Mouse (Mus musculus): Measurements from ENCODE around the gene Slamf6. TPM values are rescaled to one million over a fixed set of nuclear protein-coding genes. Genes with fewer than 3 reads are reported as not detected.

Slamf6 gene
- total RNA-seq, 2 experiments from 2014 or later = 0.27 to 0.31 TPM

DNA sequence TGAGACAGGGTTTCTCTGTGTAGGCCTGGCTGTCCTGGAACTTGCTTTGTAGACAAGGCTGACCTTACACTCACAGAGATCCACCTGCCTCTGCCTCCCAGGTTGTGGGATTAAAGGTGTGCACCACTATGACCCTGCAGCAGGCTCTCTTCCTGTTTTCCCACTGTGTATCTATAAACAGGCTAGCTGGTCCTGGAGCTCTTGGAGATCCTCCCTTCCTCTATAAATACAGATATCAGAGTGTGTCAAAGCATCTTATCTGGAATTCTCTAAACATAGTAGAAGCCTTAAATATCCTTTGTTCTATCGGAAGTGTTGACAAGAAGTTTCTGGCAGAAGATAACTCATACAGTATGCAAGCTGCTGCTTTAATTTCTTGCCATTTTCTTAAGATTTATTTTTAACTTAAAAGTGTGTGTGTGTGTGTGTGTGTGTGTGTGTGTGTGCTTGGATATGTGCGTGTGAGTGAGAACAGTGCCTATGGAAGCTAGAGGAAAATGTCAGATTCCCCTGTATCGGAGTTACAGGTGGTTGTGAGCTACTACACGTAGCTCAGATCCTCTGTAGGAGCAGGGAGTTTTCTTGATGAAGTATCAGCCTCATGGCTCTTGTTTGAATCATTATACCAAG, 75.7 kb downstream of the Slamf6 start:
- intact Hi-C loops (cut with DNase I) = no loop called here
- DNase-seq = no peak

DNA sequence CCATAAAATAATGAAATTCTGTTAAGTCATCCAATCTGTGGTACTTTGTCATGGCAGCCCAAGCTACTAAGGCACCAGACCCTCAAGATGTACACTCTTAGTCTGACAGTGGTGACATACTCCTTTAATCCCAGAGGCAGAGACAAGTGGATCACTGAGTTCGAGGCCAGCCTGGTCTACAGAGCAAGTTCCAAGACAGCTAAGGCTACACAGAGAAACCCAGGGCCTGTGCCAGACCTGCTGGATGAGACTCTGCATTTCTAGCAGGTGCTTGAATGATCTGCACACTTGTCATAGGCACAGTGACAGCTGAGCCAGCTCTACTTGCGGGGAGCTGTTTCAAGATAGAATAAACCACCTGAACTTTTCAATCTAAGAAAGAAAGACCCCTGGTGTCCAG, 77.2 kb downstream of the Slamf6 start:
- DNase-seq = no peak
- intact Hi-C loops (cut with DNase I) = no loop called here

DNA sequence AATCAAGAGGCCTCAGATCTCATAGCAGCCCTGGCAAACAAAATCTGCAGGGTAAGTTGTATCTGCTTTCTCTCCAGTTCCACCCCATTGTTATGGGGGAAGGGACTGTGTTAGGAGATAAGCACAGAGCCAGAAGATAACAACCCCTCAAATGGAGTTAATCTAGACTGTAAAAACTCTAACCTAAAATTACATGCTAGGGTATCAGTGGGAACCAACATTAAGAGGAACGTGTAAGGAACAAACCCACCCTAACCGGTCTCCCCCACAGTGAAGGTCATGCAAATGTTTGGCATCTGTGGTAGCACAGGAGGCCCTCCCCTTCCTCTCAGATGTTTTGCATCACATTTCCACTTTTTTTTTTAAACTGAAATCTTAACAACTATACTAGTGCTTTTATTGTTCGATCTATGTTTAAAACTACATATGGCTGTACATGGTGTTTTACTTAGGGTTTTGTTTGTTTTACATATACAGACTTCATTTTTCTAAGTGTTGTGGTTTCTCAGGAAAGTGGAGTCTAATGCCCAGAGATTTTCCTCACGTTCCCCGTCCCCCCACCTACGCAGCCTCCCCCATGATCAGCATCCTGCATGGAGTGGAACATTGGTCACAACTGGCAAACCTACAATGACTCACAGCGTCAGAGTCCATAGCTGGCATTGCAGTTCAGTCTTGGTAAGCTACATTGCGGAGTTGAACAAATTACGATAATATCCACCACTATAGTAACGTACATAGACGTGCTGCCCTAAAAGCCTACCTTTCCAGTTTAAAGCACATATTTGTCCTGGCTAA, 77.8 kb downstream of the Slamf6 start:
- intact Hi-C loops (cut with DNase I) = loop anchor here (5.0 kb wide), 1 partner anchor 423 kb away; no protein-coding TSS in a partner anchor
- DNase-seq = no peak

DNA sequence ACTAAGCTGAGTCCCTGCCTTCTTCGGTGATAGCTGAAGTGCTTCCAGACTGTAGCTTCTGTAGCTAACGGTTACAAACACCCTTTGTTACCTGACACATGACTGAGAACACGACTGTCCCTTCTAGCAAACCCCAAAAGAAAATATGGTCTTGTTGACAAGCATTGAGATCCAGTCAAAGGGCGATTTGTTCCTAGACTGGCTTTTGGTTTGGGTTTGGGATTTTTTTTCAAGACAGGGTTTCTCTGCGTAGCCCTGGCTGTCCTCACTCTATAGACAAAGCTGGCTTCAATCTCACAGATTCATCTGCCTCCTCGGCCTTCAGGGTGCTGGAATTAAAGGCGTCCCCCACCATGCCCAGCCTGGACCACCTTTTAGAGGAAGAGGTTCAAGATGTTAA, 79.4 kb downstream of the Slamf6 start:
- DNase-seq = no peak
- intact Hi-C loops (cut with DNase I) = loop anchor here (5.0 kb wide), 1 partner anchor 424 kb away; no protein-coding TSS in a partner anchor

DNA sequence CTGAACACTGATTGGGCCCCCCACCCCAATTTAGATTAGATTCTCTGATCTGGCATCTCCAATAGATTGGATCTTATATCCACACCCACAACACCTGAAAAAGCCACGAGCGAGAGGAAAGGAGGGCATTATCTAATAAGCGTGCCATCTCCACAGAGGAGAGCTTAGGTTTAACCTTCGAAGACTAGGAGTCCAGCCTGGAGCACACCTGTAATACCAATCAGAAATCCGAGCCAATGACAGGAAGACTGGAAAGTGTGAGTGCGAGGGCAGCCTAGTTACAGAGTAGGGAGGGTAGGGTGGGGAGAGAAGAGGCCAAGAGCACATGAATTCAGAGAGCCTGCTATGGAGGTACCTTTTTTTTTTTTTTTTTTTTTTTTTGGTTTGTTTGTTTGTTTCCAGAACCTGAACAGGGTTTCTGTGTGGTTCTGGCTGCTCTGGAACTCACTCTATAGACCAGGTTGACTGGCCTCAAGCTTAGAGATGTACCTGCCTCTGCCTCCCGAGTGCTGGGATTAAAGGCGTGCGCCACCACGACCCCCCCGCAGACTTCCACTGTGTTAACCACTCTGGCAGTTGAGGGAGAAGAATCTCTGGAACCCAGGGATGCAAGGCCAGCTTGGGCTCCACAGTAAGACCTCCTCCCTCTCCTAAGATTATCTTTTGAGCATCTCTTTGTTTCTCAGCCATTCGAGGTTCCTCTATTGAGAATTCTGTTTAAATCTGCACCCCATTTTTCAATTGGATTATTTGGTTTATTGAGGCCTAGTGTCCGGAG, 81.7 kb downstream of the Slamf6 start:
- intact Hi-C loops (cut with DNase I) = loop anchor here (5.0 kb wide), 1 partner anchor 427 kb away; no protein-coding TSS in a partner anchor
- DNase-seq = no peak

DNA sequence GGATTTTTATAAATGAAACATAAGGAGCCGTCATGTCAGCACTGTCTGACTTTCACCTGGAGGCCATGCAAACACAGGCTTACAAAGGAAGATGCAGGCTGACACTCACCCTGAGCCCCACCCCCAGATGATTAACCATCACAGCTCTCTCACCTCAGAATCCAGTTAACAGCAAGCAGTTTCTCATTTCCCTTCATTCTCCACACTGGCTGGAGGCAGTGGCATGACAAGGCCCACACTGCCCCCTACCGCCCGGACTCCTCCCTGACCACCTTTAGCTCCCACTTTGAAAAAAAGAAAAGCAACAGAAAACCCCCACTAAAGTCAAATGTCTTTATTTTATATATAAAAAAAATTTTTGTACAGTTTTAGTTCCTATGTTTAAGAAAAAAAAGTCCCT, 83.3 kb downstream of the Slamf6 start:
- intact Hi-C loops (cut with DNase I) = loop anchor here (1.0 kb wide), 1 partner anchor 185 kb away; no protein-coding TSS in a partner anchor
- peak; percentile 44 to 73 for DNase-seq

DNA sequence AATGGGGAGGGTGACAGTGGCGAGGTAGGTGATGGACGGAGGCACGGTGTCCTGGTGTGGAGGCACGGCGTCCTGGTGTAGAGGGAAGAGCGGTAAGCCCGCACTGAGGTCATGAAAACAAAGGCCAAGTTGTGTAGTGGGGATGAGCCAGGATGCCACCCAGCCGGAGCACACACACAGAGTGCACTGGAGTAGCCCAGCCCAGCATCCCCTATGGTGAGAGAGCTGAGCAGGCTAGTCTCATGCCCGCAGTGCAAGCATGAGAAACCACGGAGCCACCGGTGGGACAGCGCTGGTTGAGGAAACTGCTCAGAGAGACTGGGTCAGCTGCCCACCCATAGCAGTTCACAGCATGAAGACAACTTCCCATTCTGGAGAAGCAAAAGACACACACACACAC, 84.3 kb downstream of the Slamf6 start:
- no peak for DNase-seq
- intact Hi-C loops (cut with DNase I) = no loop called here

Other genes starting within 250 kb of the Slamf6 start
- gene Cd48, start 235.5 kb upstream of the Slamf6 start, total RNA-seq (2021) = 1 to 10 TPM; 2.4 to 2.7 TPM
- under 1 TPM; 0.57 to 0.58 TPM for gene Slamf1, start 150.4 kb upstream of the Slamf6 start, total RNA-seq (2021)
- gene Cd84, start 77.8 kb upstream of the Slamf6 start, total RNA-seq (2021) = 1 to 10 TPM; 3.0 to 3.1 TPM
- under 1 TPM; 0.19 to 0.22 TPM for gene Gm10521, start 21.9 kb upstream of the Slamf6 start, total RNA-seq (2021)
- 1 to 10 TPM; 2.3 to 3.1 TPM for gene Vangl2, start 110.9 kb downstream of the Slamf6 start, total RNA-seq (2021)
- gene Nhlh1, start 140.1 kb downstream of the Slamf6 start, total RNA-seq (2021) = not detected
- gene Copa, start 165.0 kb downstream of the Slamf6 start, total RNA-seq (2021) = 100 to 1,000 TPM; 112 to 113 TPM
- 10 to 100 TPM; 45.5 to 50.1 TPM for gene Ncstn, start 165.3 kb downstream of the Slamf6 start, total RNA-seq (2021)
- gene Pex19, start 209.2 kb downstream of the Slamf6 start, total RNA-seq (2021) = 100 to 1,000 TPM; 125 to 136 TPM
- 100 to 1,000 TPM; 124 to 129 TPM for gene Dcaf8, start 230.6 kb downstream of the Slamf6 start, total RNA-seq (2021)